Mouse (Mus musculus) kidney, embryonic 16.5 days (tissue): ENCODE data around the gene Pdzrn4. TPM values are rescaled to one million over a fixed set of nuclear protein-coding genes. Genes with fewer than 3 reads are reported as not detected.

Experiments
- ATAC-seq: fragments of 200-750 bp; cut with Nextera tagmentation; 2 replicates; pipeline ENCODE4 v1.8.0; 2017; ENCODE audit warnings: moderate TSS enrichment; ENCODE audit not compliant: low FRiP score, low TSS enrichment
- H3K27ac ChIP-seq: fragments of 300-500 bp; sonication (generic); 2 replicates; pipeline ENCODE4 v1.5.1; 2014; ENCODE audit warnings: low read length
- H3K27me3 ChIP-seq: fragments of 300-500 bp; sonication (generic); 2 replicates; pipeline ENCODE4 v1.6.1; 2014; ENCODE audit warnings: low read length, control low read depth, mixed read lengths; ENCODE audit not compliant: insufficient read depth
- H3K36me3 ChIP-seq: fragments of 300-500 bp; sonication (generic); 2 replicates; pipeline ENCODE4 v1.6.1; 2014; ENCODE audit warnings: low read length, control low read depth, mixed read lengths; ENCODE audit not compliant: insufficient read depth
- H3K4me1 ChIP-seq: fragments of 300-500 bp; sonication (generic); 2 replicates; pipeline ENCODE4 v1.6.1; 2014; ENCODE audit warnings: low read length, control low read depth, mixed read lengths; ENCODE audit not compliant: insufficient read depth
- H3K4me2 ChIP-seq: fragments of 300-500 bp; sonication (generic); replicated peaks from 2 replicates; pipeline ENCODE4 v1.6.1; 2014; ENCODE audit warnings: low read depth, low read length
- H3K4me3 ChIP-seq: fragments of 300-500 bp; sonication (generic); 2 replicates; pipeline ENCODE4 v1.5.1; 2014; ENCODE audit warnings: mild to moderate bottlenecking, low read length
- H3K9ac ChIP-seq: fragments of 300-500 bp; sonication (generic); replicated peaks from 2 replicates; pipeline ENCODE4 v1.6.1; 2014; ENCODE audit warnings: low read length
- H3K9me3 ChIP-seq: fragments of 300-500 bp; sonication (generic); 2 replicates; pipeline ENCODE4 v1.6.1; 2016; ENCODE audit warnings: low read length, control low read depth
- WGBS: fragments of 180-500 bp; shearing (Covaris S2); extraction: QIAGEN DNeasy Blood & Tissue Kit; methylation state at CpG from one replicate; pipeline ENCODE4 v1.1.7; 2014; 5-methylcytosine and 5-hydroxymethylcytosine counted together
- polyA plus RNA-seq: library from polyadenylated mRNA; unstranded; fragments of >200 nt; fragmentation: Nextera tagmentation; extraction: Ambion mirVana; gene quantifications from 2 replicates; pipeline ENCODE4 v1.2.1, GENCODE M21; 2015

Pdzrn4 gene
- polyA plus RNA-seq, 1 experiment from 2014 or later = 3.1 TPM

DNA sequence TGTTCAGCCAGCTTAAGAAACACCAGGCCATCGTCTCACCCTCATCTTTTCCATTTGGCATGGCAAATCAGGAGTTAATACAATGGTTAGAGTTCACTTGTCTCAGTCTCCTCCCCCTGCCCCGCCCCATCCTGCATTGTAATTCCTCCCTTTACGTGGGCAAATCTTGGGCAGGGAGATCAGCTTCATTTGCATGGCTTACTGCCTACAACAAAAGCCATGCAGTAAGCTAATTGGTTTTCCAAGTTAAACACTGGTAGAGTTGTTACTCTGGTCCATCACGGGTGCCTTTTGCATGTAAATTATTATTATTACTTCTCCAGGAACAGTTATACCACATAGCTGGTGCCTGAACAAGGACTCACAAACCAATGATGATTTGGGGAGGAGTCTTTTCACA is 18.6 kb downstream of the Pdzrn4 start:
- no peak overlapping the region for H3K27ac ChIP-seq
- no peak overlapping the region for H3K4me3 ChIP-seq
- no peaks in the 10 kb centered on the region for H3K9me3 ChIP-seq
- H3K9ac ChIP-seq = no peak overlapping the region
- WGBS = 22% methylated on average over 4 of the region's 4 CpGs
- H3K27me3 ChIP-seq = no peaks in the 10 kb centered on the region
- H3K4me2 ChIP-seq = no peak overlapping the region
- H3K36me3 ChIP-seq = no peaks in the 10 kb centered on the region
- no peak for ATAC-seq
- no peaks in the 10 kb centered on the region for H3K4me1 ChIP-seq

DNA sequence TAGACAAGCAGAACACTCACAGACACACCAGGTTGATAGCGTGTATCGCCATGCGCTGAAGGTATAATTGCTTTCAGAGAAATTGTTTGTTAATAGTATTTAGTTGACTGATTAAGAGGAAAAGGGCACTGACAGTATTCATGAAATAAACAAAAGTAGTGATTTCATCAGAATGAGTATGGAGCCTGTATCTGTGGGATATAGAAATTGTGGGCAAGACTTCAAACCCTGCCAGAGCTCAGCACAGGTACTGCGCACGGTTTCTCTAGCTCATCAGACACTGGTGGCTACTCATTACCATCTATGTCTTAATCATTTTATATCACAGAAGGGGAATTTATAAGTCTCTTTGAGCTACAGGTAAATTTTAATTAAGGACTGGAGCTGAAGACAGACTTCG is 19.5 kb downstream of the Pdzrn4 start:
- no peaks in the 10 kb centered on the region for H3K27me3 ChIP-seq
- no peaks in the 10 kb centered on the region for H3K4me1 ChIP-seq
- H3K4me3 ChIP-seq = no peak overlapping the region
- no peaks in the 10 kb centered on the region for H3K9me3 ChIP-seq
- no peak overlapping the region for H3K4me2 ChIP-seq
- H3K9ac ChIP-seq = no peak overlapping the region
- no peak for ATAC-seq
- no peak overlapping the region for H3K27ac ChIP-seq
- WGBS = 75% methylated on average over 6 of the region's 6 CpGs
- no peaks in the 10 kb centered on the region for H3K36me3 ChIP-seq

DNA sequence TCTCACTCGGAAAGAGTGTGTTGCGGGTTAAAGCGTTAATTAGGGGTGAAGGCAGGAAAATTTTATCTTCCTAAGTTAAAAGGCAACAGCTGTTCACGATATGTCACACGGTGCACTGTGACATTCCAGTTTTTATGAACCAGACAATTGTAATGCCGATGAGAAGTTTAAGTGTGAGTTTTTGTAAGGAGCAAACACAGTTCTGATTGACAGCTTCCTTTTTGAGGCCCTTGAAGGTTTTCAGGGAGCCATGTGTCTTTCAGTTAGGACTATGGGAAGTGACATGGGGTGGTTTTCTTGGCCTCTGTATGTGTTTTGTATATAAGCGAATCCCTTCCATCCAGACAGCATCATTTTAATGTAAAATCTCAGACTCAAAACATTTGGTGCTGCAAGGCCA is 20.0 kb downstream of the Pdzrn4 start:
- ATAC-seq = no peak
- Histone ChIP-seq H3K36me3 (no peaks in the 10 kb centered on the region), H3K9ac (no peak overlapping the region), H3K4me2 (no peak overlapping the region), H3K27me3 (no peaks in the 10 kb centered on the region), H3K4me3 (no peak overlapping the region), H3K27ac (no peak overlapping the region), H3K9me3 (no peaks in the 10 kb centered on the region), H3K4me1 (no peaks in the 10 kb centered on the region)
- 45% methylated on average over 7 of the region's 7 CpGs for WGBS

DNA sequence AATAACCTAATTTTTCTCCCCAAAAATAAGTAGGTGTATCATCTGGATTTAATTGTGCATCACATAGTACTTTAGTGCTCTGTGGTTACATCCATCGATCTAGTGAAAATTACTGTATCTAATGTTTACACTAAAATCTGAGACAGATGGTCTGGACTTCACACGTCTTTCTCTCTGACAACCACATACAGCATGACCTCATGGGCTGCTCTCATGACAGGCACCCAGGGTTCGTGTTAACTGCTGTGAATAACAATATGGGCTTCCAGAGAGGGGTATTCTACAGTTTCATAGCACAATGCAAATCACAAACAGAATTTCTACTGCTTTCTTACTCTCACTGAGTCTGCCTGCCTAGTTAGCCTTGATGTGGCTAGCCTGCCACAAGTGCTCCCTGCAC is 20.4 kb downstream of the Pdzrn4 start:
- Histone ChIP-seq H3K9me3 (no peaks in the 10 kb centered on the region), H3K4me1 (no peaks in the 10 kb centered on the region), H3K4me3 (no peak overlapping the region), H3K4me2 (no peak overlapping the region), H3K27me3 (no peaks in the 10 kb centered on the region), H3K9ac (no peak overlapping the region), H3K36me3 (no peaks in the 10 kb centered on the region), H3K27ac (no peak overlapping the region)
- WGBS = 35% methylated on average over 3 of the region's 3 CpGs
- no peak for ATAC-seq

DNA sequence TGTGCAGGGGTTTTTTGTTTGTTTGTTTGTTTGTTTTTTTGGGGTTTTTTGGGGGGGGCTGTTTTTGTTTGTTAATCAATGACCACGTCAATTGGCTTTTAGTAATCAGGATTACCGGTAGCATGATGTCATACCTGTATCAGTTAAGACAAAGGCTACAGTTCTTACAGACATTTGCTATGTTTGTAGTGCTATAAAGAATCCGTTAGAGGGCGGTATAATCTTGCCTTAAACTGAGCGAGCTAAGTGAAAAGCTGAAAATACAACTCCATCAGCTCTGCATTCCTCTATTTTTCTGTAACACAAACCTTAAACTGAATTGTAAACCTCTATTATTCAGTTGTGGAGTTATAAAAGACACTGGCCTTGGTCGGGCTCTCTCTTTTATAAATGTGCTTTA is 37.9 kb downstream of the Pdzrn4 start:
- Histone ChIP-seq H3K4me1 (no peaks in the 10 kb centered on the region), H3K9me3 (no peaks in the 10 kb centered on the region), H3K27ac (no peak overlapping the region), H3K4me2 (no peak overlapping the region), H3K4me3 (no peak overlapping the region), H3K36me3 (no peaks in the 10 kb centered on the region), H3K9ac (no peak overlapping the region), H3K27me3 (no peaks in the 10 kb centered on the region)
- no peak for ATAC-seq
- 8% methylated on average over 6 of the region's 6 CpGs for WGBS

DNA sequence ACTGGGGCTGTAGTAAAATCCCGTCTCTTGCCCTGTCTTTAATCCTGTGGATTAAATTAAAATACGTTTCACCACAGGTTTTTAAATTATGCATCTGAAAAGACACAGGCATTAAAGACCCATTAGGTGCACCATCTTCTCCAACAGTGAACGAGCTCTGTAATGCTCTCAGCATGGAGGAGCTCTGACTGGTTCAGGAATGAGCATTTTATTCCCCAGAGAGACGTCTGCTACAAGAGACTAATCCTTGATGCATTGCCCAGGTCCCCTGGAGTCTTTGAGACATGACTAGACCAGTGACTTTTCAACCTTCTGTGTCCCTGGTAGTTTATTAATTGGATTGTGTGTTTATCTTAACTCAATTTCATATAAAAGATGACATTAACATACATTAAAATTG is 38.6 kb downstream of the Pdzrn4 start:
- H3K9me3 ChIP-seq = no peaks in the 10 kb centered on the region
- 57% methylated on average over 4 of the region's 4 CpGs for WGBS

DNA sequence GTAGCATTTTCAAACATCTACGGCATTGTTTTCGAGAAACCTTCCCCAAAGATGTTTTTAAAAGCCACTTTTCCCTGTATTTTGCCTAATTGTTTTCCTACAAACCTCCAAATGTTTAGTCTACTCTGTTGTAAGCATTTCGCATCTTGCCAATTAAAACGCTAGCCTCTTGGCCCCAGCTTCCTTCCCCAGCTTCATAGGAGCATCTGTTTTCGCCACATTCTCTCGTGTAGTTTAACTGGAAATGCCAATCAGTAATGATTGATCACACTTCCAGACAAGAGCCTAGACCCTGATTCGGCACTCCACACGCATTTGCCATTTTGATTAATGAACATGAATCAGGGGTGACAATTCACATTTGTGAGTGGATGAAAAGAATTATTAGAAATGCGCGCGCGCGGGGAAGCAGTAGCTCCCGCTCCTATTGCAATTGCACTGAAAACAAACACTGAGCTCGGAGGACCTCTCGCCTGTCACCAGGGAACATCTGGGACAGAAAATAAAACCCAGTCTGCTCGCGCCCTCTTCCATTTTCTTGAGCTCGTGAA is 45.0 kb downstream of the Pdzrn4 start:
- Histone ChIP-seq H3K9ac (no peak overlapping the region), H3K9me3 (no peaks in the 10 kb centered on the region), H3K36me3 (no peaks in the 10 kb centered on the region), H3K4me1 (no peaks in the 10 kb centered on the region), H3K27me3 (no peaks in the 10 kb centered on the region; the same call in 1 of the 2 replicates), H3K27ac (no peak overlapping the region), H3K4me2 (peak overlapping the region; percentile 37), H3K4me3 (no peak overlapping the region; the same call in 1 of the 2 replicates)
- 57% methylated on average over 19 of the region's 19 CpGs for whole genome bisulfite sequencing
- no peak for ATAC-seq

More for the DNA sequence above, 38.6 kb downstream of the Pdzrn4 start:
- no peak overlapping the region for H3K4me3 ChIP-seq
- no peaks in the 10 kb centered on the region for H3K36me3 ChIP-seq
- H3K4me1 ChIP-seq = no peaks in the 10 kb centered on the region
- ATAC-seq = no peak
- H3K9ac ChIP-seq = no peak overlapping the region
- H3K27me3 ChIP-seq = no peaks in the 10 kb centered on the region
- no peak overlapping the region for H3K27ac ChIP-seq
- H3K4me2 ChIP-seq = no peak overlapping the region

DNA sequence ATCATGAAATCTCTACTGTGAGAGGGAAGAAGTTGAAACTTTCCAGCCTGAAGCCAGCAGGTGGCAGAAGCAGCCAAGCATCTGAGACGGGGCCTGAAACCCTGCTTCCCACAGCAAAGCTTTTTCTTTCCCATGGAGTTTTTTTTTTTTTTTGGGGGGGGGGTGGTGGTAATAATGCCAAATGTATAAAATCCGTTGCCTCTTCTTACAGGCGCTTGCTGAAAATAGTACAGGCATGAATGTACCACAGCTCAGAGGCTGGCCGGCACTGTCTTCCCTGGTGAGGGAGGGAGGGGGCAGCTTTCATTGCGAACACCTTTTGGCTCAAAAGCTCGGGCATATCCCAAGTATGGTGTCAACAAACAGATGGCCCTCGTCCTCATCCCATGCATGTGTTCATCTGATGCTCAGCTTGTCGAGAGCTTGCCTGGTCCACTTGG is 51.0 kb downstream of the Pdzrn4 start:
- Histone ChIP-seq H3K27ac (no peak overlapping the region), H3K9me3 (no peaks in the 10 kb centered on the region), H3K4me2 (no peak overlapping the region), H3K27me3 (no peaks in the 10 kb centered on the region; the same call in 1 of the 2 replicates), H3K9ac (no peak overlapping the region), H3K4me1 (no peaks in the 10 kb centered on the region), H3K4me3 (no peak overlapping the region), H3K36me3 (no peaks in the 10 kb centered on the region)
- WGBS = 38% methylated on average over 8 of the region's 8 CpGs
- ATAC-seq = no peak

DNA sequence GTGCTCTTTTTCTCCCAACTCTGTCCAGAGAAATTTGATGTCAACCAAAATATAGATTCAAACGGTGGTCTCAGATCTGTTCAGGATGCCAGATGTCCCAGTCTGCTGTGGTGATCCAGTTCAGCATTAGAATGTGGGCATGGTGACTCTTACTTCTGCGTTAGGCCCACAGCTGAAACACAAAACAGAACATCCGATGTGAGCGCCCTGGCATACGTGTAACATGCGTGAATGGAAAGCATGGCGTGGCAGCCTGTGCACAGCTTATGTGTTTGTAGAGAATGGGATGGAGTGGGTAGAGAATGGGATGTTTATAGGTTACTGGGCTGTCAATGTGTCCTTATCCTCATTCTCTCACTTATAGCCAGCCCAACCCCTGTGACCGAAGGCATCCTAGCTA is 52.4 kb downstream of the Pdzrn4 start:
- Histone ChIP-seq H3K36me3 (no peaks in the 10 kb centered on the region), H3K4me2 (no peak overlapping the region), H3K4me3 (no peak overlapping the region), H3K27me3 (no peaks in the 10 kb centered on the region; the same call in 1 of the 2 replicates), H3K9ac (no peak overlapping the region), H3K4me1 (no peaks in the 10 kb centered on the region), H3K9me3 (no peaks in the 10 kb centered on the region), H3K27ac (no peak overlapping the region)
- ATAC-seq = no peak
- 93% methylated on average over 8 of the region's 8 CpGs for WGBS

DNA sequence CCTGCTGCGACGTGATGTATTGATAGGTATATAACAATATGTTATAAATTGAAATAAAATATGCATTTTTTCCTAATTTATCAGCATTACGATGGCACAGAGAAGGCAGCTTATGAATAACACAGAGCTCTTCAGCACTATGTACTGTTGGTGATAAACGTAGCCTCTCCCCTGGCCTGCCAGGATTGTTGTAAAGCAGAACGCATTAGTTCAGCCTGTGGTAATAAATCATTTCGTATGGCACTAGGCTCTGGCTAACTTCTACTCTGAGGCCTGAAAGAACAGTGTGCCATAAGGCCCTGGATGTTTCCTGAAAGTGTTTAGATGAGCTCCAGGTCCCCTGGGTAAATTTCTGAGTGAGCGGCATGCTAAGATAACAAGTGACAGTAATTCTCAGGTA is 55.9 kb downstream of the Pdzrn4 start:
- Histone ChIP-seq H3K4me1 (no peaks in the 10 kb centered on the region), H3K4me2 (no peak overlapping the region), H3K36me3 (no peaks in the 10 kb centered on the region), H3K4me3 (no peak overlapping the region), H3K27me3 (no peaks in the 10 kb centered on the region), H3K27ac (no peak overlapping the region), H3K9me3 (no peaks in the 10 kb centered on the region), H3K9ac (no peak overlapping the region)
- ATAC-seq = no peak
- WGBS = 52% methylated on average over 7 of the region's 7 CpGs
